In genomic region chr12:85181475-85182344, GRCm38 (mm10) we compare ENCODE assay signal across 9 mouse cellular contexts. TPM values are rescaled to one million over a fixed set of nuclear protein-coding genes. Genes with fewer than 3 reads are reported as not detected.
DNase-seq lines count a peak whose midpoint lies in the region; ATAC-seq and TF ChIP-seq lines count a peak whose summit lies in the region.
"Had no signal": no experiment of that assay in that cellular context is flagged by ENCODE, and none has a peak within 500 bp of the region (broad histone marks: within the 10 kb centered on the region; RNA-seq: fewer than 3 reads in every experiment).

No protein-coding gene starts in this region.

- no peak for TF ChIP-seq POLR2A in limb, embryonic 14.5 days (IDR thresholded peaks at IDR 0.05; ENCODE audit: borderline replicate concordance, extremely low read depth, insufficient read depth, insufficient read length)

- peaks cover 42% of the 10 kb centered on the region for H3K4me1 ChIP-seq in heart, embryonic 15.5 days (replicated peaks)
- H3K4me1 ChIP-seq in limb, embryonic 14.5 days (ENCODE audit: control insufficient read depth, insufficient read depth, low read length) = peaks cover 17% of the 10 kb centered on the region

- no peak for ATAC-seq in heart, embryonic 15.5 days (replicated peaks; ENCODE audit: insufficient number of reproducible peaks, insufficient read depth, low FRiP score, low read depth)
- peak; percentile 80 for ATAC-seq in limb, embryonic 14.5 days (ENCODE audit: low FRiP score, low read depth)
- no peak for ATAC-seq in megakaryocyte progenitor cell, adult 5-6 weeks (replicated peaks; ENCODE audit: poor library complexity)
- ATAC-seq: inflammation-experienced regulatory T-cells, adult 6 months had no signal

- no peaks in the 10 kb centered on the region for H3K36me3 ChIP-seq in heart, embryonic 15.5 days
- H3K36me3 ChIP-seq in limb, embryonic 14.5 days (ENCODE audit: control insufficient read depth, insufficient read depth, low read length) = no peaks in the 10 kb centered on the region

- no peak overlapping the region for H3K9ac ChIP-seq in heart, embryonic 15.5 days
- 0 out of 2 replicates have a peak overlapping the region, but pooled peaks have one; percentile 12 for H3K9ac ChIP-seq in limb, embryonic 14.5 days (ENCODE audit: low read depth, low read length, severe bottlenecking)

- no peak overlapping the region for H3K4me3 ChIP-seq in heart, embryonic 15.5 days
- no peak overlapping the region for H3K4me3 ChIP-seq in limb, embryonic 14.5 days (replicated peaks; ENCODE audit: low read length)

- H3K27me3 ChIP-seq in heart, embryonic 15.5 days = peaks cover 13% of the 10 kb centered on the region
- no peaks in the 10 kb centered on the region for H3K27me3 ChIP-seq in limb, embryonic 14.5 days (ENCODE audit: control insufficient read depth, insufficient read depth, low read length)

- peak overlapping the region; percentile 34 for H3K4me2 ChIP-seq in heart, embryonic 15.5 days
- no peak overlapping the region for H3K4me2 ChIP-seq in limb, embryonic 14.5 days (replicated peaks; ENCODE audit: low read depth, low read length, severe bottlenecking)

- 17% methylated on average over 16 of the region's 17 CpGs for WGBS in heart, embryonic 15.5 days
- WGBS in limb, embryonic 14.5 days = 17% methylated on average over 15 of the region's 17 CpGs

- no peak for DNase-seq in heart, postnatal 4 days
- DNase-seq in thymus, postnatal 4 days = peak; percentile 17
- no peak for DNase-seq in thymus, postnatal 25 days
- peak; percentile 78 for DNase-seq in limb, embryonic 14.5 days (ENCODE audit: low spot score)
- DNase-seq in embryo, embryonic 9.5 days (ENCODE audit: extremely low spot score) = no peak
- no peak for DNase-seq in kidney, postnatal 4 days

- no peak overlapping the region for H3K27ac ChIP-seq in heart, embryonic 15.5 days
- 0 out of 2 replicates have a peak overlapping the region, but pooled peaks have one; percentile 19 for H3K27ac ChIP-seq in limb, embryonic 14.5 days (replicated peaks; ENCODE audit: low read depth, low read length)

- no peaks in the 10 kb centered on the region for H3K9me3 ChIP-seq in heart, embryonic 15.5 days (replicated peaks)
- H3K9me3 ChIP-seq in limb, embryonic 14.5 days (ENCODE audit: control insufficient read depth, low read length) = no peaks in the 10 kb centered on the region

RNA-seq across cellular contexts. Expression of gene Pgf, which starts 4.1 kb away (rescaled TPM):
- 8.9 and 9.5 TPM in 2 replicates for polyA plus RNA-seq in heart, embryonic 15.5 days (2015; fragmentation: Nextera tagmentation; extraction: Ambion mirVana)
- 1 to 10 TPM; 3.7 to 4.9 TPM for total RNA-seq in heart, postnatal 4 days (2021)
- 10.0 and 10.3 TPM in 2 replicates for polyA plus RNA-seq in limb, embryonic 14.5 days (2012; rRNA removed)
- polyA plus RNA-seq in limb, embryonic 14.5 days (2014; fragmentation: Nextera tagmentation; extraction: Ambion mirVana) = 14.6 and 16.1 TPM in 2 replicates
- not detected in 2 replicates for total RNA-seq in megakaryocyte progenitor cell, adult 5-6 weeks (2015)
- not detected in 2 replicates for total RNA-seq in megakaryocyte progenitor cell, adult 5-6 weeks (2017)
- polyA plus RNA-seq: inflammation-experienced regulatory T-cells, adult 6 months had no signal

RNA-seq across cellular contexts. Expression of gene Rps6kl1, which starts 30.6 kb away (rescaled TPM):
- 0.87 and 1.9 TPM in 2 replicates for polyA plus RNA-seq in heart, embryonic 15.5 days (2015; fragmentation: Nextera tagmentation; extraction: Ambion mirVana)
- 1 to 10 TPM; 2.3 to 3.0 TPM for total RNA-seq in heart, postnatal 4 days (2021)
- 0.37 and 0.43 TPM in 2 replicates for polyA plus RNA-seq in limb, embryonic 14.5 days (2012; rRNA removed)
- 0.39 and 0.50 TPM in 2 replicates for polyA plus RNA-seq in limb, embryonic 14.5 days (2014; fragmentation: Nextera tagmentation; extraction: Ambion mirVana)
- not detected in 2 replicates for total RNA-seq in megakaryocyte progenitor cell, adult 5-6 weeks (2015)
- total RNA-seq in megakaryocyte progenitor cell, adult 5-6 weeks (2017) = not detected in 2 replicates

RNA-seq across cellular contexts. Expression of gene Eif2b2, which starts 37.6 kb away (rescaled TPM):
- 50.1 and 62.3 TPM in 2 replicates for polyA plus RNA-seq in heart, embryonic 15.5 days (2015; fragmentation: Nextera tagmentation; extraction: Ambion mirVana)
- 10 to 100 TPM; 55.0 to 55.9 TPM for total RNA-seq in heart, postnatal 4 days (2021)
- polyA plus RNA-seq in limb, embryonic 14.5 days (2012; rRNA removed) = 109 and 128 TPM in 2 replicates
- polyA plus RNA-seq in limb, embryonic 14.5 days (2014; fragmentation: Nextera tagmentation; extraction: Ambion mirVana) = 78.2 and 79.6 TPM in 2 replicates
- total RNA-seq in megakaryocyte progenitor cell, adult 5-6 weeks (2015) = 30.0 and 32.4 TPM in 2 replicates
- total RNA-seq in megakaryocyte progenitor cell, adult 5-6 weeks (2017) = 74.6 and 109 TPM in 2 replicates

Comparison
In these comparisons a context has a peak if more than half of its experiments do, and no peak if none do; other contexts are left out.
1. DNase-seq: peak in thymus, postnatal 4 days (single experiment) and limb, embryonic 14.5 days (single experiment); none in heart, postnatal 4 days (single experiment), thymus, postnatal 25 days (single experiment), embryo, embryonic 9.5 days (single experiment) and kidney, postnatal 4 days (0 of 2).
2. RNA of gene Pgf, which starts 4.1 kb away (total RNA-seq): 3.7 to 4.9 TPM in heart, postnatal 4 days; not detected in megakaryocyte progenitor cell, adult 5-6 weeks; every median in the first group is over 4 times any median in the second.